Mouse (Mus musculus) midbrain, embryonic 10.5 days (tissue): ENCODE results near the gene Ago1. TPM values are rescaled to one million over a fixed set of nuclear protein-coding genes. Genes with fewer than 3 reads are reported as not detected.
A peak's percentile ranks its signal among the peaks of the same experiment; 100 is the strongest.

Source experiments
- DNase-seq: peaks from one replicate; pipeline ENCODE4 v3.0.0-alpha.2; 2017; ENCODE audit warnings: low spot score
- H3K27ac ChIP-seq: fragments of 300-500 bp; sonication (generic); replicated peaks from 2 replicates; pipeline ENCODE4 v1.5.1; 2016; ENCODE audit warnings: mild to moderate bottlenecking
- H3K27me3 ChIP-seq: fragments of 300-500 bp; sonication (generic); 2 replicates; pipeline ENCODE4 v1.6.1; 2016; ENCODE audit warnings: low read depth, mild to moderate bottlenecking; ENCODE audit not compliant: poor library complexity, severe bottlenecking
- H3K36me3 ChIP-seq: fragments of 300-500 bp; sonication (generic); 2 replicates; pipeline ENCODE4 v1.6.1; 2016; ENCODE audit warnings: mild to moderate bottlenecking, moderate library complexity
- H3K4me1 ChIP-seq: fragments of 300-500 bp; sonication (generic); 2 replicates; pipeline ENCODE4 v1.6.1; 2016
- H3K4me3 ChIP-seq: fragments of 300-500 bp; sonication (generic); 2 replicates; pipeline ENCODE4 v1.5.1; 2016; ENCODE audit warnings: mild to moderate bottlenecking, moderate library complexity
- H3K9me3 ChIP-seq: fragments of 300-500 bp; sonication (generic); replicated peaks from 2 replicates; pipeline ENCODE4 v1.6.1; 2016; ENCODE audit warnings: mild to moderate bottlenecking
- WGBS: fragments of 180-500 bp; shearing (Covaris S2); methylation state at CpG from one replicate; pipeline ENCODE4 v1.1.7; 2016; 5-methylcytosine and 5-hydroxymethylcytosine counted together
- polyA plus RNA-seq: library from polyadenylated mRNA; unstranded; fragments of >200 nt; fragmentation: Nextera tagmentation; extraction: Ambion mirVana; gene quantifications from 2 replicates; pipeline ENCODE4 v1.2.1, GENCODE M21; 2016

Gene Ago1
- polyA plus RNA-seq, 1 experiment from 2014 or later: 11.9 TPM

GRCm38 (mm10) chr4:126467721-126468284 is 580 bp downstream of the Ago1 start:
- peak overlapping the region; percentile 97 for H3K4me3 ChIP-seq
- no peaks in the 10 kb centered on the region for H3K27me3 ChIP-seq
- peak; percentile 92 for DNase-seq
- WGBS: under 1% methylated on average over 25 of the region's 25 CpGs
- H3K27ac ChIP-seq: peak overlapping the region; percentile 100
- peaks cover 59% of the 10 kb centered on the region for H3K4me1 ChIP-seq
- 0 out of 2 replicates have a peak, but pooled peaks cover 3% of the 10 kb centered on the region for H3K36me3 ChIP-seq
- no peaks in the 10 kb centered on the region for H3K9me3 ChIP-seq

GRCm38 (mm10) chr4:126466251-126466750 is 2.1 kb downstream of the Ago1 start:
- WGBS: 15% methylated on average over 8 of the region's 8 CpGs
- no peak for DNase-seq
- H3K4me1 ChIP-seq: peaks cover 65% of the 10 kb centered on the region
- peaks cover 17% of the 10 kb centered on the region for H3K36me3 ChIP-seq
- H3K27ac ChIP-seq: peak overlapping the region; percentile 100
- no peaks in the 10 kb centered on the region for H3K9me3 ChIP-seq
- no peaks in the 10 kb centered on the region for H3K27me3 ChIP-seq
- peak overlapping the region; percentile 97 for H3K4me3 ChIP-seq

GRCm38 (mm10) chr4:126465843-126466242 is 2.5 kb downstream of the Ago1 start:
- 5% methylated on average over 8 of the region's 8 CpGs for WGBS
- peak; percentile 93 for DNase-seq
- Histone ChIP-seq H3K36me3 (peaks cover 21% of the 10 kb centered on the region), H3K9me3 (no peaks in the 10 kb centered on the region), H3K27me3 (no peaks in the 10 kb centered on the region), H3K4me1 (peaks cover 65% of the 10 kb centered on the region), H3K4me3 (peak overlapping the region; percentile 97), H3K27ac (peak overlapping the region; percentile 100)

GRCm38 (mm10) chr4:126464892-126465235 is 3.5 kb downstream of the Ago1 start:
- peaks cover 31% of the 10 kb centered on the region for H3K36me3 ChIP-seq
- peak overlapping the region; percentile 100 for H3K27ac ChIP-seq
- 2% methylated on average over 2 of the region's 2 CpGs for WGBS
- peak overlapping the region; percentile 97 for H3K4me3 ChIP-seq
- H3K9me3 ChIP-seq: no peaks in the 10 kb centered on the region
- DNase-seq: peak; percentile 57
- H3K4me1 ChIP-seq: peaks cover 65% of the 10 kb centered on the region
- H3K27me3 ChIP-seq: no peaks in the 10 kb centered on the region

- peak overlapping the region; percentile 100 for H3K27ac ChIP-seq
- peaks cover 36% of the 10 kb centered on the region for H3K36me3 ChIP-seq
- peaks cover 64% of the 10 kb centered on the region for H3K4me1 ChIP-seq
- H3K27me3 ChIP-seq: no peaks in the 10 kb centered on the region
- peak; percentile 22 for DNase-seq
- WGBS: 21% methylated on average over 4 of the region's 4 CpGs
- H3K9me3 ChIP-seq: no peaks in the 10 kb centered on the region
- peak overlapping the region; percentile 97 for H3K4me3 ChIP-seq
Measured at GRCm38 (mm10) chr4:126464189-126464891, 4.0 kb downstream of the Ago1 start.

GRCm38 (mm10) chr4:126455441-126455840 is 12.9 kb downstream of the Ago1 start:
- Histone ChIP-seq H3K9me3 (no peaks in the 10 kb centered on the region), H3K27ac (no peak overlapping the region), H3K4me1 (no peaks in the 10 kb centered on the region), H3K36me3 (peaks cover 100% of the 10 kb centered on the region), H3K27me3 (no peaks in the 10 kb centered on the region), H3K4me3 (no peak overlapping the region)
- 94% methylated on average over 7 of the region's 7 CpGs for WGBS
- DNase-seq: no peak

GRCm38 (mm10) chr4:126454547-126455254 is 13.7 kb downstream of the Ago1 start:
- no peaks in the 10 kb centered on the region for H3K27me3 ChIP-seq
- H3K36me3 ChIP-seq: peaks cover 100% of the 10 kb centered on the region
- DNase-seq: no peak
- H3K4me3 ChIP-seq: no peak overlapping the region
- 97% methylated on average over 5 of the region's 5 CpGs for WGBS
- H3K4me1 ChIP-seq: no peaks in the 10 kb centered on the region
- H3K9me3 ChIP-seq: no peaks in the 10 kb centered on the region
- no peak overlapping the region for H3K27ac ChIP-seq

- DNase-seq: no peak
- Histone ChIP-seq H3K27me3 (no peaks in the 10 kb centered on the region), H3K9me3 (no peaks in the 10 kb centered on the region), H3K36me3 (peaks cover 100% of the 10 kb centered on the region), H3K4me3 (no peak overlapping the region), H3K27ac (no peak overlapping the region), H3K4me1 (no peaks in the 10 kb centered on the region)
- 87% methylated on average over 1 of the region's 1 CpGs for WGBS
Measured at GRCm38 (mm10) chr4:126450268-126450667, 18.1 kb downstream of the Ago1 start.

- DNase-seq: no peak
- Histone ChIP-seq H3K36me3 (peaks cover 100% of the 10 kb centered on the region), H3K27ac (no peak overlapping the region), H3K4me1 (no peaks in the 10 kb centered on the region), H3K27me3 (no peaks in the 10 kb centered on the region), H3K4me3 (no peak overlapping the region), H3K9me3 (no peaks in the 10 kb centered on the region)
- 93% methylated on average over 7 of the region's 7 CpGs for WGBS
Measured at GRCm38 (mm10) chr4:126447126-126447525, 21.3 kb downstream of the Ago1 start.

- no peak overlapping the region for H3K4me3 ChIP-seq
- WGBS: 93% methylated on average over 3 of the region's 3 CpGs
- no peaks in the 10 kb centered on the region for H3K27me3 ChIP-seq
- DNase-seq: no peak
- H3K4me1 ChIP-seq: no peaks in the 10 kb centered on the region
- peaks cover 100% of the 10 kb centered on the region for H3K36me3 ChIP-seq
- H3K27ac ChIP-seq: no peak overlapping the region
- no peaks in the 10 kb centered on the region for H3K9me3 ChIP-seq
Measured at GRCm38 (mm10) chr4:126444528-126444927, 23.9 kb downstream of the Ago1 start.

GRCm38 (mm10) chr4:126438261-126438660 is 30.1 kb downstream of the Ago1 start:
- 84% methylated on average over 5 of the region's 5 CpGs for WGBS
- Histone ChIP-seq H3K9me3 (no peaks in the 10 kb centered on the region), H3K36me3 (peaks cover 97% of the 10 kb centered on the region), H3K4me1 (no peaks in the 10 kb centered on the region), H3K27me3 (no peaks in the 10 kb centered on the region), H3K4me3 (no peak overlapping the region), H3K27ac (no peak overlapping the region)
- no peak for DNase-seq

GRCm38 (mm10) chr4:126436268-126436667 is 32.1 kb downstream of the Ago1 start:
- no peaks in the 10 kb centered on the region for H3K9me3 ChIP-seq
- H3K27me3 ChIP-seq: no peaks in the 10 kb centered on the region
- no peaks in the 10 kb centered on the region for H3K4me1 ChIP-seq
- no peak overlapping the region for H3K4me3 ChIP-seq
- no peak overlapping the region for H3K27ac ChIP-seq
- WGBS: 62% methylated on average over 2 of the region's 2 CpGs
- DNase-seq: no peak
- H3K36me3 ChIP-seq: peaks cover 79% of the 10 kb centered on the region

GRCm38 (mm10) chr4:126434094-126434493 is 34.3 kb downstream of the Ago1 start:
- peaks cover 10% of the 10 kb centered on the region for H3K4me1 ChIP-seq
- H3K36me3 ChIP-seq: peaks cover 57% of the 10 kb centered on the region
- H3K4me3 ChIP-seq: no peak overlapping the region
- 93% methylated on average over 2 of the region's 2 CpGs for WGBS
- H3K27ac ChIP-seq: no peak overlapping the region
- no peaks in the 10 kb centered on the region for H3K9me3 ChIP-seq
- no peak for DNase-seq
- no peaks in the 10 kb centered on the region for H3K27me3 ChIP-seq
